Mouse (Mus musculus): ENCODE data around the gene Fam193b. TPM values are rescaled to one million over a fixed set of nuclear protein-coding genes. Genes with fewer than 3 reads are reported as not detected.

Fam193b gene
- total RNA-seq, 2 experiments from 2014 or later = 18.3 to 19.0 TPM

- no peak for DNase-seq (ENCODE audit: low spot score)
- intact Hi-C loops (cut with DNase I) = loop anchor here (1.0 to 5.0 kb wide), 3 partner anchors 19 to 128 kb away; no protein-coding TSS in a partner anchor
These were observed 35.1 kb downstream of the Fam193b start for GRCm38 (mm10) chr13:55535796-55536193.

- intact Hi-C loops (cut with DNase I) = loop anchor here (5.0 kb wide), 1 partner anchor 128 kb away; no protein-coding TSS in a partner anchor
- no peak for DNase-seq (ENCODE audit: low spot score)
These were observed 35.7 kb downstream of the Fam193b start for GRCm38 (mm10) chr13:55535191-55535590.

- DNase-seq (ENCODE audit: low spot score) = no peak
- intact Hi-C loops (cut with DNase I) = no loop called here
These were observed 41.6 kb downstream of the Fam193b start, which contains the start of gene Dok3 for GRCm38 (mm10) chr13:55529198-55529915. TSS of gene Dok3 (minus strand) at chr13:55529296.

- no peak for DNase-seq (ENCODE audit: low spot score)
- intact Hi-C loops (cut with DNase I) = no loop called here
These were observed 42.8 kb downstream of the Fam193b start for GRCm38 (mm10) chr13:55527834-55528772.

- intact Hi-C loops (cut with DNase I) = no loop called here
- DNase-seq (ENCODE audit: low spot score) = no peak
These were observed 43.7 kb downstream of the Fam193b start for GRCm38 (mm10) chr13:55527212-55527611.

- DNase-seq (ENCODE audit: low spot score) = no peak
- intact Hi-C loops (cut with DNase I) = no loop called here
These were observed 45.0 kb downstream of the Fam193b start for GRCm38 (mm10) chr13:55525733-55526553.

GRCm38 (mm10) chr13:55523951-55524600 lies 46.8 kb downstream of the Fam193b start:
- DNase-seq (ENCODE audit: low spot score) = no peak
- intact Hi-C loops (cut with DNase I) = no loop called here

- DNase-seq (ENCODE audit: low spot score) = peak; percentile 45
- intact Hi-C loops (cut with DNase I) = no loop called here
These were observed 47.6 kb downstream of the Fam193b start for GRCm38 (mm10) chr13:55523278-55523677.

GRCm38 (mm10) chr13:55522730-55523129 lies 48.2 kb downstream of the Fam193b start:
- peak; percentile 40 for DNase-seq (ENCODE audit: low spot score)
- intact Hi-C loops (cut with DNase I) = no loop called here

- intact Hi-C loops (cut with DNase I) = loop anchor here (1.0 kb wide), 1 partner anchor 98 kb away; no protein-coding TSS in a partner anchor
- DNase-seq (ENCODE audit: low spot score) = no peak
These were observed 51.3 kb downstream of the Fam193b start for GRCm38 (mm10) chr13:55519606-55520005.

GRCm38 (mm10) chr13:55516955-55517354 lies 54.0 kb downstream of the Fam193b start:
- intact Hi-C loops (cut with DNase I) = loop anchor here (1.0 to 2.0 kb wide), 3 partner anchors 20 to 112 kb away; partner anchors contain the start of gene Ddx41
- peak; percentile 59 for DNase-seq (ENCODE audit: low spot score)

GRCm38 (mm10) chr13:55513828-55514227 lies 57.1 kb downstream of the Fam193b start:
- DNase-seq (ENCODE audit: low spot score) = no peak
- intact Hi-C loops (cut with DNase I) = loop anchor here (2.0 kb wide), 1 partner anchor 43 kb away; no protein-coding TSS in a partner anchor

- intact Hi-C loops (cut with DNase I) = loop anchor here (2.0 kb wide), 1 partner anchor 42 kb away; no protein-coding TSS in a partner anchor
- DNase-seq (ENCODE audit: low spot score) = peak; percentile 88
These were observed 57.7 kb downstream of the Fam193b start, which contains the start of gene Pdlim7 for GRCm38 (mm10) chr13:55513111-55513748. TSS of gene Pdlim7 (minus strand) at chr13:55513676.

GRCm38 (mm10) chr13:55512379-55513031 lies 58.4 kb downstream of the Fam193b start:
- intact Hi-C loops (cut with DNase I) = loop anchor here (2.0 kb wide), 1 partner anchor 42 kb away; no protein-coding TSS in a partner anchor
- peak; percentile 57 for DNase-seq (ENCODE audit: low spot score)

GRCm38 (mm10) chr13:55511492-55511861 lies 59.4 kb downstream of the Fam193b start:
- intact Hi-C loops (cut with DNase I) = no loop called here
- DNase-seq (ENCODE audit: low spot score) = no peak

GRCm38 (mm10) chr13:55510668-55511491 lies 60.0 kb downstream of the Fam193b start:
- intact Hi-C loops (cut with DNase I) = no loop called here
- peak; percentile 92 for DNase-seq (ENCODE audit: low spot score)

- no peak for DNase-seq (ENCODE audit: low spot score)
- intact Hi-C loops (cut with DNase I) = no loop called here
These were observed 60.6 kb downstream of the Fam193b start for GRCm38 (mm10) chr13:55510332-55510667.

All from heart, postnatal 25 days (tissue).